Mouse (Mus musculus): Measurements from ENCODE around the gene Phb2. TPM values are rescaled to one million over a fixed set of nuclear protein-coding genes. Genes with fewer than 3 reads are reported as not detected.
A peak's percentile ranks its signal among the peaks of the same experiment; 100 is the strongest.

Gene Phb2
- polyA plus RNA-seq, 1 experiment from 2014 or later, result 353 TPM

- Histone ChIP-seq H3K4me3 (ENCODE audit: low read depth, low read length) (no peak overlapping the region), H3K27me3 (ENCODE audit: control insufficient read depth, insufficient read depth, low read length) (no peaks in the 10 kb centered on the region), H3K9me3 (ENCODE audit: control insufficient read depth, low read length) (no peaks in the 10 kb centered on the region), H3K4me1 (ENCODE audit: control insufficient read depth, insufficient read depth, low read length) (no peaks in the 10 kb centered on the region), H3K9ac (ENCODE audit: low read length) (no peak overlapping the region), H3K27ac (ENCODE audit: low read depth, low read length) (no peak overlapping the region), H3K36me3 (ENCODE audit: control insufficient read depth, insufficient read depth, low read length) (peaks cover 15% of the 10 kb centered on the region), H3K4me2 (no peak overlapping the region)
- ATAC-seq (ENCODE audit: low FRiP score) (no peak), DNase-seq (ENCODE audit: low spot score, missing footprints) (peak; percentile 53)
- WGBS, result 85% methylated on average over 11 of the region's 11 CpGs
These were observed 12.1 kb upstream of the Phb2 start for GRCm38 (mm10) chr6:124699962-124700610.

GRCm38 (mm10) chr6:124701338-124701737 is 10.8 kb upstream of the Phb2 start:
- H3K4me1 ChIP-seq (ENCODE audit: control insufficient read depth, insufficient read depth, low read length), result no peaks in the 10 kb centered on the region
- H3K36me3 ChIP-seq (ENCODE audit: control insufficient read depth, insufficient read depth, low read length), result peaks cover 20% of the 10 kb centered on the region
- H3K4me2 ChIP-seq, result no peak overlapping the region
- 78% methylated on average over 8 of the region's 8 CpGs for WGBS
- DNase-seq (ENCODE audit: low spot score, missing footprints) (peak; percentile 80), ATAC-seq (ENCODE audit: low FRiP score) (0 out of 2 replicates have a peak, but pooled peaks have one; percentile 23)
- no peaks in the 10 kb centered on the region for H3K27me3 ChIP-seq (ENCODE audit: control insufficient read depth, insufficient read depth, low read length)
- no peak overlapping the region for H3K27ac ChIP-seq (ENCODE audit: low read depth, low read length)
- no peaks in the 10 kb centered on the region for H3K9me3 ChIP-seq (ENCODE audit: control insufficient read depth, low read length)
- no peak overlapping the region for H3K4me3 ChIP-seq (ENCODE audit: low read depth, low read length)
- H3K9ac ChIP-seq (ENCODE audit: low read length), result no peak overlapping the region

DNA sequence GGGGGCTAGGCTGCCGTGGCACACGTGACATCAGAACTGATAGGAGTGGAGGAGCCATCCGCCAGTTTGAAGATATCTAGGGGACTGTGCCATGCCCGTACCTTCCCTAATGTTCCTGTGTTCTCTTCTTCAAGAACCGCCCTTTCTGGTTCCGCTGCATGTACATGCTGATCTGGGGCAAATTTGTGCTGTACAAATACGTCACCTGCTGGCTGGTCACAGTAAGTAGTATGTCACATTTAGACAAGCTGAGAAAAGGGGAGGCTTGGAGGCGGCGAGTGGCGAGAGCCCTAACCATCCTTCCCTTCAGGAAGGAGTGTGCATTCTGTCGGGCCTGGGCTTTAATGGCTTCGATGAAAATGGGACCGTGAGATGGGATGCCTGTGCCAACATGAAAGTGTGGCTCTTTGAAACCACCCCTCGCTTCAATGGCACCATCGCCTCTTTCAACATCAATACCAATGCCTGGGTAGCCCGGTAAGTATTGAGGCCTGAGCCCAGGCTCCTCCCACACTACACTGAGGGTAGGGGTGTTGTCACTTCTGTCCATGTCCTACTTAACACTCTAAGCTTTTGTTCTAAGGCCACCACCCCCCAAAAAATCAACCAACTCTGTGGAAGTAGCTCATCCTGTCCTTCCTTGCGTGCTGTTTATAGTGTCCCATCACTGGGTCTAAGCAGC is 9.9 kb upstream of the Phb2 start:
- H3K9ac ChIP-seq (ENCODE audit: low read length), result no peak overlapping the region
- H3K27me3 ChIP-seq (ENCODE audit: control insufficient read depth, insufficient read depth, low read length), result no peaks in the 10 kb centered on the region
- 97% methylated on average over 17 of the region's 17 CpGs for WGBS
- H3K4me2 ChIP-seq, result no peak overlapping the region
- H3K9me3 ChIP-seq (ENCODE audit: control insufficient read depth, low read length), result no peaks in the 10 kb centered on the region
- H3K4me1 ChIP-seq (ENCODE audit: control insufficient read depth, insufficient read depth, low read length), result no peaks in the 10 kb centered on the region
- ATAC-seq (ENCODE audit: low FRiP score) (peak; percentile 43), DNase-seq (ENCODE audit: low spot score, missing footprints) (peak; percentile 81)
- H3K4me3 ChIP-seq (ENCODE audit: low read depth, low read length), result no peak overlapping the region
- peaks cover 20% of the 10 kb centered on the region for H3K36me3 ChIP-seq (ENCODE audit: control insufficient read depth, insufficient read depth, low read length)
- no peak overlapping the region for H3K27ac ChIP-seq (ENCODE audit: low read depth, low read length)

- no peak overlapping the region for H3K4me2 ChIP-seq
- DNase-seq (ENCODE audit: low spot score, missing footprints) (peak; percentile 91), ATAC-seq (ENCODE audit: low FRiP score) (peak; percentile 78)
- no peaks in the 10 kb centered on the region for H3K27me3 ChIP-seq (ENCODE audit: control insufficient read depth, insufficient read depth, low read length)
- H3K4me1 ChIP-seq (ENCODE audit: control insufficient read depth, insufficient read depth, low read length), result no peaks in the 10 kb centered on the region
- no peak overlapping the region for H3K4me3 ChIP-seq (ENCODE audit: low read depth, low read length)
- peaks cover 20% of the 10 kb centered on the region for H3K36me3 ChIP-seq (ENCODE audit: control insufficient read depth, insufficient read depth, low read length)
- no peak overlapping the region for H3K27ac ChIP-seq (ENCODE audit: low read depth, low read length)
- no peaks in the 10 kb centered on the region for H3K9me3 ChIP-seq (ENCODE audit: control insufficient read depth, low read length)
- WGBS, result 54% methylated on average over 3 of the region's 3 CpGs
- no peak overlapping the region for H3K9ac ChIP-seq (ENCODE audit: low read length)
These were observed 9.4 kb upstream of the Phb2 start for GRCm38 (mm10) chr6:124702784-124703103.

DNA sequence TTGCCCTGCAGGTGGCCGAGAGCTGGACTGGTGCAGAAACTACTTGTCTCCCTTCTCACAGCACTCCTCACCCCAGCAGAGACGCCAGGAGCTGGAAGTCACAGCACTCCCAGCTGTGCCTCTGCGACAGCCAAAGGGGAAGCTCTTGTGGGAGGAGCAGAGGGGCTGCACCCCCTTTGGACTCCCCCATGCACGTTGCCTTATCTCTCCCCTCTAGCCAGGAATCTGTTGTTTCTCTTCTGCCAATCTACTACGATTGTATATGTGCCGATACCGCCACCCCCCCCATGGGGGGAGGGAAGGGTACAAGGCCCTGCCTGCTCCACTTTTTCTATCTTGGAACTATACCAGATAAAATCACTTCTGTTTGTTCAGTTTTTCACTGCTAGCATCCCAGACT is 8.3 kb upstream of the Phb2 start:
- Histone ChIP-seq H3K36me3 (ENCODE audit: control insufficient read depth, insufficient read depth, low read length) (peaks cover 20% of the 10 kb centered on the region), H3K27me3 (ENCODE audit: control insufficient read depth, insufficient read depth, low read length) (no peaks in the 10 kb centered on the region), H3K27ac (ENCODE audit: low read depth, low read length) (no peak overlapping the region), H3K4me2 (no peak overlapping the region), H3K4me3 (ENCODE audit: low read depth, low read length) (no peak overlapping the region), H3K9me3 (ENCODE audit: control insufficient read depth, low read length) (no peaks in the 10 kb centered on the region), H3K4me1 (ENCODE audit: control insufficient read depth, insufficient read depth, low read length) (no peaks in the 10 kb centered on the region), H3K9ac (ENCODE audit: low read length) (no peak overlapping the region)
- ATAC-seq (ENCODE audit: low FRiP score), result no peak
- peak; percentile 39 for DNase-seq (ENCODE audit: low spot score, missing footprints)
- WGBS, result 89% methylated on average over 7 of the region's 7 CpGs

- no peak overlapping the region for H3K27ac ChIP-seq (ENCODE audit: low read depth, low read length)
- no peaks in the 10 kb centered on the region for H3K9me3 ChIP-seq (ENCODE audit: control insufficient read depth, low read length)
- DNase-seq (ENCODE audit: low spot score, missing footprints) (peak; percentile 56), ATAC-seq (ENCODE audit: low FRiP score) (no peak)
- peaks cover 20% of the 10 kb centered on the region for H3K36me3 ChIP-seq (ENCODE audit: control insufficient read depth, insufficient read depth, low read length)
- H3K9ac ChIP-seq (ENCODE audit: low read length), result no peak overlapping the region
- no peak overlapping the region for H3K4me2 ChIP-seq
- H3K27me3 ChIP-seq (ENCODE audit: control insufficient read depth, insufficient read depth, low read length), result no peaks in the 10 kb centered on the region
- no peaks in the 10 kb centered on the region for H3K4me1 ChIP-seq (ENCODE audit: control insufficient read depth, insufficient read depth, low read length)
- H3K4me3 ChIP-seq (ENCODE audit: low read depth, low read length), result no peak overlapping the region
- 92% methylated on average over 2 of the region's 2 CpGs for WGBS
These were observed 7.7 kb upstream of the Phb2 start for GRCm38 (mm10) chr6:124704417-124704816.

- ATAC-seq (ENCODE audit: low FRiP score) (no peak), DNase-seq (ENCODE audit: low spot score, missing footprints) (no peak)
- Histone ChIP-seq H3K27me3 (ENCODE audit: control insufficient read depth, insufficient read depth, low read length) (no peaks in the 10 kb centered on the region), H3K36me3 (ENCODE audit: control insufficient read depth, insufficient read depth, low read length) (peaks cover 20% of the 10 kb centered on the region), H3K9ac (ENCODE audit: low read length) (no peak overlapping the region), H3K27ac (ENCODE audit: low read depth, low read length) (no peak overlapping the region), H3K4me3 (ENCODE audit: low read depth, low read length) (no peak overlapping the region), H3K4me1 (ENCODE audit: control insufficient read depth, insufficient read depth, low read length) (peaks cover 6% of the 10 kb centered on the region), H3K4me2 (no peak overlapping the region), H3K9me3 (ENCODE audit: control insufficient read depth, low read length) (no peaks in the 10 kb centered on the region)
- 92% methylated on average over 5 of the region's 5 CpGs for WGBS
These were observed 6.0 kb upstream of the Phb2 start for GRCm38 (mm10) chr6:124706061-124706627.

DNA sequence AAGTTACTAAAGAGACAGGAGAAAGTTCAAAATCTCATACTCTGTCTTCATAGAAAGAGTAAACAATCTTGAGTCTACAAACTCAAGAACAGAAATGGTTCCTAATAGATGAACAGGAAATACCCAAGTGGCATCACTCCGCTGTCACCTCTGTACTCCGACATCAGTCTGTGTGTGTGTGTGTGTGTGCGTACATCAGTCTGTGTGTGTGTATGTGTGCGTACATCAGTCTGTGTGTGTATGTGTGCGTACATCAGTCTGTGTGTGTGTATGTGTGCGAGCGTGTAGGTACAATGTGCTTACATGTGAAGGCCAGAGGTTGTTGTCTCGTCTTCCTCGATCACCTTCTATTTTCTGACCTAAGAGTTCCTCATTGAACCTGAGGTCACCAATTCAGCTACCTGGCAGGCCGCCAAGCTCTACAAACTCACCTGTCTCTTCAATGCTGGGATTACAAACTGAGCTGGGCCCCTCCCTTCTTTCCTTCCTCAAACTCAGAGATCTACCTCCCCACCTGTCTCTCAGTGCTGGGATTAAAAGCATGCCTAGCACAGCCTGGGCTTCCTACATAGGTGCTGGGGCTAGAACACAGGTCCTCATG is 3.7 kb upstream of the Phb2 start:
- H3K4me1 ChIP-seq (ENCODE audit: control insufficient read depth, insufficient read depth, low read length), result peaks cover 14% of the 10 kb centered on the region
- H3K4me2 ChIP-seq, result no peak overlapping the region
- no peak overlapping the region for H3K9ac ChIP-seq (ENCODE audit: low read length)
- H3K36me3 ChIP-seq (ENCODE audit: control insufficient read depth, insufficient read depth, low read length), result peaks cover 18% of the 10 kb centered on the region
- ATAC-seq (ENCODE audit: low FRiP score) (no peak), DNase-seq (ENCODE audit: low spot score, missing footprints) (no peak)
- 96% methylated on average over 10 of the region's 10 CpGs for WGBS
- no peak overlapping the region for H3K4me3 ChIP-seq (ENCODE audit: low read depth, low read length)
- H3K9me3 ChIP-seq (ENCODE audit: control insufficient read depth, low read length), result no peaks in the 10 kb centered on the region
- H3K27ac ChIP-seq (ENCODE audit: low read depth, low read length), result no peak overlapping the region
- H3K27me3 ChIP-seq (ENCODE audit: control insufficient read depth, insufficient read depth, low read length), result no peaks in the 10 kb centered on the region

GRCm38 (mm10) chr6:124712918-124713317 is 782 bp downstream of the Phb2 start:
- H3K27me3 ChIP-seq (ENCODE audit: control insufficient read depth, insufficient read depth, low read length), result no peaks in the 10 kb centered on the region
- H3K9me3 ChIP-seq (ENCODE audit: control insufficient read depth, low read length), result no peaks in the 10 kb centered on the region
- ATAC-seq (ENCODE audit: low FRiP score), result no peak
- peak overlapping the region; percentile 98 for H3K4me2 ChIP-seq
- peak overlapping the region; percentile 91 for H3K9ac ChIP-seq (ENCODE audit: low read length)
- H3K36me3 ChIP-seq (ENCODE audit: control insufficient read depth, insufficient read depth, low read length), result peaks cover 4% of the 10 kb centered on the region; the same call in 1 of the 2 replicates
- H3K4me3 ChIP-seq (ENCODE audit: low read depth, low read length), result peak overlapping the region; percentile 91
- H3K4me1 ChIP-seq (ENCODE audit: control insufficient read depth, insufficient read depth, low read length), result peaks cover 16% of the 10 kb centered on the region
- H3K27ac ChIP-seq (ENCODE audit: low read depth, low read length), result no peak overlapping the region
- peak; percentile 89 for DNase-seq (ENCODE audit: low spot score, missing footprints)
- 22% methylated on average over 11 of the region's 11 CpGs for WGBS

Measured in midbrain, embryonic 11.5 days (tissue).